Mouse (Mus musculus) spleen, postnatal 36 days (tissue): ENCODE data around the gene Wwtr1.

Experiments used
- DNase-seq, 2 experiments: peaks; one replicate each; pipeline ENCODE4 v3.0.0; 2022; ENCODE audit warnings: low spot score in 2 of 2, mixed read lengths in 1 of 2

Wwtr1 gene

DNA sequence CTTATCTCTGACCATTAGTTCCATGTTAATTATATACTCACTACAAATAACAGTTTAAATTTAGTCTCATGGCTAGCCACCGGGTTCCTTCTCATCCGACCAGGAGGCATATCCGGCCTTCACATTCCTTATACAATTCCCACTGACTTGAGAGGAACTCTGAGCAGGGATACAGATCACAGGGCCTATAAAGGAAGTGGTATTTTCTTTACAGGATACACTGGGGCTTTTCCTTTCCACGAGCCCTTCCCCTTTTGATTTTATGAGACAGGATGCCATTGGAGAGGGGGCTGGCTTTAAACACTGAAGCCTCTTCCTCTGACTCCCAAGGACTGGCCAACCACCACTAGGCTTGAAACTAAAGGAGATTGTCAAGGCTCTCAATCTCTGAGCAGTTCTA is 59.6 kb downstream of the Wwtr1 start:
- no peak for DNase-seq

DNA sequence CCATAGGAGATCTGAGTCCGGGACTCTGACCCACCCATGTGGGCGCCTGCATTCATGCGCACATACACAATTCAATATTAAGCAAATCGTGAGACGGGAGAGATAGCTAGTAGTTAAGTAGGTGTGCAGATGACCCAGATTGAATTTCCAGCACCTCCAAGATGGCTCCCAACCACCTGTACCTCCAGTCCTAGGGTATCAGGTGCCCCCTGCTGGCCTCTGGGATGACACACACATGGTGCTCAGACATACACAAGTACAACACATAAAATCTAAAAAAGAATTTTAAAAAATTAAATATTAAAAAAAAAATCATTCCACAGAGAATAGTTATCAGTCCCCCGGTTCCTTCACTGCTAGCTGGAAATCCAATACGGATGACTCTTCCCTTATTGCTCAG is 60.7 kb downstream of the Wwtr1 start:
- no peak for DNase-seq

DNA sequence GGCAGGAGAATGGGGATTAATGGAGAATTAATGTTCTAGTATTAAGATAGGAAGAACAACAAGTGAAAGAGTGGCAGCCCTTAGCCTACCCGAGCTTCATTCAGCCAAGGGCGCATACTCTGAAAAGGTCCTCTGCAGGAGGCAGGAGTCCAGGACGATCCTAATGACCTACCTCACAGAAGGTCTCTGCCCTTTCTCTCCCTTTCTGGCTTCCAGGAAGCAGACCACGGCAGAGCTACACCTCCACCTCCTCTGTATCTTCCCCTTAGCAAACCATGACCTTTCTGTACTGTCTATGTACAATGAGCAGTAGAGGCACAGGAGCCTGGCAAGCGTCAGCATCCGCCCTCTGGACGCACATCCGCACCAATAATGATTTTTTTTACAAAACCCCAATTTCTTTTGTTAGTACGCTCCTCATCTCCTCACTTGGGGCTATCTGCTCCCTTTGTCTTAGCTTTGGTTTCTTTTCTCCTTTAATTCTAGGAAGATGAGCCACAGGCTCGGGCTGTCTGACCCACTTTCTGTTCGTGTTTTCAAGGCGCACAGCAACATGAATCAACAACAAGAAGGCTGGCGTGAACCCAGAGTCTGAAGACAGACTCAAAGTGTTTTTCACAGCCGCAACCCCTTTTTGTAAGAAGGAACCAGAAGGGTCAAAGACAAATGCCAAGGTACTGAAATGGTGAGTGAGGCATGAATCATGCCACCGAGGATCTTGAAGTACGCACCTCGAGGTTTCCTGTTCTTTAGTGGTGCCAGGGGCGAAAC is 63.7 kb downstream of the Wwtr1 start:
- DNase-seq = no peak

DNA sequence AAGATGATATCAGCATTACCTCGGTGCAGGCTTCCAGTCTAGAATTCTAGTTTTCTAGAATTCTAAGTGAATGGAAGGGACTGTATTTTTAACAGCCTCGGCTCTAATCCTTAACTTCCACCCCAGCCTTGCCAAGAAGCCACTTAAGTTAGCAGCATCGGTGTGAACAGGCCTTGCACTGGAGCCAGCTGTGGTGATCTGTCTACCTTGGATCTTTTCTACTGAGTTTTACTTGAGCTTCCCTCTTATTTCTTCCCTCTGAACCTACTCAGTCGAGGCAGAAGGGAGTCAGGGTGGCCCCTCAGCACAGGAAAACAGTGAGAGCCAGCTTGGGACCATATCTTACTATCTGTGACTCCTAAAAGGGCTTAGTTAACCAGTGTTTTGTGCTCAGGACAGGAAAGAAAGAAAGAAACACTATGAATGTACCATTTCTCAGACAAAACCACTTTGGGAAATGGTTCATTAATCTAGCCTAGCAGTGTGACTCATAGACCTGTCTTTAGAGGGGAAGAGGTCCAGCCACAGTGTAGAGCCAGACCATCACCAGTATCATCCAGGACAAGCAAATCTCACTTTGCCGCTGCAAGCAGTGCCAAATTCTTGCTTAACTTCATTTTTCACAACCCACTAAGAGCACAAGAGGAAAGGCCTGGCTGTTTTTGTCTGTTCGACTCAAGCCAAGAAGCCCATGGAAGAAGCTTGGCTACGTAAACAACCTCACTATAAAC is 65.6 kb downstream of the Wwtr1 start:
- no peak for DNase-seq

DNA sequence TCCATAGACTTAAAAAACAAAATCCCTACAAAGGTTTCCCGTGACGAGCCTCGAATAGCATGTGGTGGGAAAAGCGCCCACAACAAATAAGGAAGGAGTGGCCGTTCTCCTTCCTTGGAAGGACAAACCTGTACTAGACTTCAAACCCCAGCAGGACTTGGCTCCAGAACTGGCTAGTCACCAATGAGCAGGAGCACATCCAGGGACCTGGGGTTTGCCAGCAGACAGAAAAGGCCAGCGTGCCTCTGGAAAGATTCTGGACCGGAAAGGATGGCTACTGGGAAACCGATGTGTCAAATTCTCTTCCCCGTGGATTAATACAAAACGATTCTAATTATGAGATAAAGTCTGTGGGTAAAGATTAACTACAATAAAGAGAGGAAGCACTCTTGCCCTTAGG is 69.7 kb downstream of the Wwtr1 start:
- DNase-seq = no peak

DNA sequence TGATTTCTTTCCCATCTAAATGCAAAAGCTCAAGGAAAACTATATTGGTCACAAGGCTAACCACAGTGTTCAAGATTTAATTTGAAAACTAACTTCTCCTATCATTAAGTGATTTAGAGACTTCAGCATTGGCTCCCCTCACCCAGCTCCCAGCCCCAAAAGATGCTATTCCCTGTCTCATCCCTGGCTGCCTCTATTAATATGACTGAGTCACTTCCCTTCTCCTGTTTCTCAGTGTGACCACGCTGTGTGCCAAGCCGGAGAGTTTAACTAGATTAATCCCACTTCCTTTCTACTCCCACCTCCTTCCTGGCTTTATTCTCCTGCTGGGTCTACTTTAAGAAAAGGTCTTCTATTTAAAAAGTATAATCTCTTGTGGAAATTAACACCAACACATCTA is 71.0 kb downstream of the Wwtr1 start:
- no peak for DNase-seq

DNA sequence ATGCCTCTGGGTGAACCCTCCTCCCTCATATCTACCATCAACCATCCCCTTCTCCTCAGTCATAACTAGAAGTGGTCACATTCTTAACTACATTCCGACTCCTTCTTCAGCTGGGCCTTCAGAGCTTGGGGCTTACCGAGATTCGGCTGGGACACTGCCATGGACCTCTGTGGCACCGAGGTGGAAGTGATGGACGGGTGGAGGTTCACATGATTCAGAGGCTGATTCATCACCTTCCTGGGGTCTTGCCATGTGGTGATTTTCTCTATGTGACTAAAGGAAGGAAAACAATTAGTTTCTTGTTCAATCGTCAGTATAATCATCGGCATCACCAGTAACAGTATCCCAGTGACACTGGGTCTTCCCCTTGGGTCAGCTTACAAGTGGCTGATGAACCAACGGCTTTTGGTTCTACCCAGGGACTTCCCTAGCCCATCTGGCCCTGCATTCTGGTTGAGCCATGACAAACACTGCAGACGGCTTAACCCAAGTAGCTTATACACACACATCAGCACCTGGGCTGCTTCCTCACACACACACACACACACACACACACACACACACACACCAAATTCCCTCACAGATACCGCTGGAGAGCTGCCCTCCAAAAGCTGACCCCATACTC is 74.0 kb downstream of the Wwtr1 start:
- DNase-seq = no peak

DNA sequence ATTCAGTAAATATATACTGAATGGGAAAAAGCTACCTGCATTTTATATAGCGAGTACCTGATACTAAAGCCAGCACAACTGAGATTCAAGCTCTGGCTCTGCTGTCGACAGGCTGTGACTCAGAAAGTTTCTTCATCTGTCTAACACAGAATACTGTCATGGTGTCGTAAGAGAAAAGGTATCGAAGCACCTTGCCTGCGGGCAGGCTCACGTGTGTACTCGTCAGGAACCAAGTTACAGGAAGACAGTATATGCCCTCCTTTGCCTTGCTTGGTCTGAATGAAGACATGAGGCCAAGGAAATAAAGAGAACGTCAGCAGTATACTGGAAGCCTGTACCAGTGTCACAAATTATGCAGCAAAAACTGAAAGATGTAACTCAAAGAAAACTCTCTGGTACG is 74.9 kb downstream of the Wwtr1 start:
- DNase-seq = no peak

DNA sequence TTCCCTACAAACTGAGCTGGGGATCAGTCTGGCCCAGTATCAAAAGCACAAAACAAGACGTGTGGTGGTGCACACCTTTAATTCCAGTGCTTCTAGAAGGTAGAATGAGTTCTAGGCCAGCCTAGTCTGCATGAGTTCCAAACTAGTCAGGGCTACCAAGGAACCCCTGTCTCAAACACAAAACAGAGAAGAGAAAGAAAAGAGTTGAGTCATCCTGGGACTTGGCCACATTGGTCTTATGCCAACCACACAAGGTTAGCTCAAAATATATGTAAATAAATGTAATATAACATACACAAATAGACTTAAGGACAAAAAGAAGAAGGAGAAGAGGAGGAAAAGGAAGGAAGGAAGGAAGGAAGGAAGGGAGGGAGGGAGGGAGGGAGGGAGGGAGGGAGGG is 77.9 kb downstream of the Wwtr1 start:
- DNase-seq = no peak

DNA sequence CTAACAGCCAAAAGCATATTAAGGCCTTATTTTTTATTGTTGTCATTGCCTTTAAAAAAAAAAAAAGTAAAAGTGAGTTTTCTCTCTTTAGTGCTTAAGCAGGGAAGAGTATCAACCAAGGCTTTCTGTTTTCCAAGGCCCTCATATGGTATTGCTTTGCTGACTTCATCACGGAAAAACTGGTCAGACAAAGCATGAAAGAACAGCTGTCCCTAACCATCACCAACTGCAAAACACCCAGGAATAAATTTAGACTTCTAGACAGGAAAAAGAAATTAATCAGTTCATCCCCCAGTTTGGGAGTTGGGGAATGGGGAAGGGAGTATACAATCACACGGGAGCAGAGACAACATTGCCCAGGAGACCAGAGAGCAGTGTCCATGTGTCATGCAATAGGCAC is 79.3 kb downstream of the Wwtr1 start:
- no peak for DNase-seq

DNA sequence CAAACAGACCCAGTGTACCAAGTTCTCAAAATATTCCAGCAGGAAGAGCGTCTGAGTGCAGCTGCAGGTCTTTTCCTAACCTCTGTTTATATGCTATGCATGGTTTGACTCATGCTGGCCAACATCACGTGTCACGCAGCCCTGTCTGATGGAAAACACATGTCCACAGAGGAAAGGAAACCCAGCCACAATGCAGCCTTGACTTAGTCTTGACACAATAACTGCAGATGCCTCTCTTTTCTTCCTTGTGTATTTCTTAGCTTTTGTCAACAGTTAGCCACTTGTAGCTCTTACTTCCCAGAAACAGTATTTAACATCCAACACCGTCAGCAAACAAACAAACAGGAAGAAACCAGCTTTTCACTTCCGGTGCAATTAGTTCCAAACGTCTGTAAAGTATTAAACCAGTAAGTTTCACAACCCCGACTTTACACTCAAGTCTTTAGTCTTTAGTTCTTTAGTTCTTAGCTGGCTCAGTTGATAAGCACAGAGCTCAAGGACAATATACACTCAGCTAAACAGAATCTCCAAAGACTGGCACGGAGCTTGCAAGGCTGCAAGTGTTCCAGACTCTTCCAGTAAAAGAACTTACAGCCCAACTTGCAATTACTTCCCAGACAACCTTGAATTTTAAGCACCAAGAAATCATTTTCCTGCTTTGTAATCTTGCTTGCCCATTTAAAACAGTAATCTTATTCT is 88.1 kb downstream of the Wwtr1 start:
- no peak for DNase-seq

DNA sequence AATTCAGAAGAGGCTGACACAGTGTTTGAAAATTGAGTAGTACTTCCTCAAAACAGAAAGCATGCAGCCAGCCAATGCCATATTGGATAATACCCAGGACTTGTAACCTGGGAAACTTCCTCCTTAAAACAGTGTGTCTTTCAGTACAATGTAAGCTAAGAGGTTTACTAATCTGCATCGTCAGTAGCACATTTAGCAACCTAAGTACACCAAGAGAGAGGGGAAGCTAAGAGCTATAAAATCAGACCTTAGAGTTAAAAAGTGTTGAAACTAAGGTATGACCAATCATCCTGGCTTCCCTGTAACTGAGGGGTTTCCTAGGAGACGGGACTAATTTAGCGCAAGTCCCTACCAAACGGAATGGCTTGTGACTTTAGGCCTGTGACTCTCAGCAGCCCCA is 89.6 kb downstream of the Wwtr1 start:
- no peak for DNase-seq

DNA sequence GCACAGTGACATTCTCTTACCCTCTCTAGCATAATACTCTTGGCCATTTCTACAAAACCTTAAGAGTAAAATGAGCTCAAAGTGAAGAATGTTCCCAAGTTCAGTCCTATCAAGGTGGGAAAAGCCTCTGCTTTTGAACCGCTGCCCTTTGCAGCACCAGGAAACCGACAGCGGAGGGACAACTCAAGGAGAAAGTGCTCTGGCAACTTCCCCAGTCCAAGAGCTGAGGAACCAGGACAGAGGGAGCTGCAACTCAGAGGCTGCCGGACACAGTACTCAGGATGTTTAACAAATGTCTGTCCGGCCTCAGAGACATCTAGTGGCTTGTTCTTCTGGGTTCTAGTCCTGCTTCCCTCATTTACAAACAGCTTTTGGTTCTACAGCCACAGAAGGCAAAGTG is 93.7 kb downstream of the Wwtr1 start:
- no peak for DNase-seq

DNA sequence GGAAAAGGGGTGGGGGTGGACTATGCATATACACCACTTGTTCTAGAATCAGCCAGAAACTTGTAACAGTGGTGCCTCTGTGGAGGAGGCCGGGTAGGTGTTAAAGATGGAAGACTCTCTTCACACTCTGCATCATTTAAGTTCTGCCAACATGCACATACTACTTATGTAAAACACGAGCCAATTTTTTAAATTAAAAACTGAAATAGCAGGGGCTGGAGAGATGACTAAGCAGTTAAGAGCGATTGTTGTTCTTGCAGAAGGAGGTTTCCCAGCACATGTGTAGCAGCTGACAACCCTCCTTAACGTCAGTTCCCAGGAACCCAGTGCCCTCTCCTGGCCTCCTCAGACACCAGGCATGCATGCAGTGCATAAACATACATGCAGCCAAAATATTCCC is 95.1 kb downstream of the Wwtr1 start:
- no peak for DNase-seq

DNA sequence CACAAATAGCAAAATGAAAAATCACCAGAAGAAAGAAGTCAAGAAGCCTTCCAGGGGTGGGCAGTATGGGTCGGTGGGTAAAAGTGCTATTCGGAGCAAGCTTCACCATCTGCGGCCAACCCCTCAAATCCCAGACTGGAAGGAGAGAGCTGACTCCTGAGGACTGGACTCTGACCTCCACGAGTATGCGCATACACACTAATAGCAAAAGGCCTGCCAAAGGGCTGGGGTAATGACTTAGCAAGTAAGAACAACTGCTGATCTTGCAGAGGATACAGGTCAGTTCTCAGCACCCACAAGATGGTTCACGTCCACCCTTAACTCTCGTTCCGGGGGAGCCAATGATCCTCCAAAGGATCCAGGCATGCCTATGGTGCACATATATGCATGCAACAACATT is 101.3 kb downstream of the Wwtr1 start:
- no peak for DNase-seq

DNA sequence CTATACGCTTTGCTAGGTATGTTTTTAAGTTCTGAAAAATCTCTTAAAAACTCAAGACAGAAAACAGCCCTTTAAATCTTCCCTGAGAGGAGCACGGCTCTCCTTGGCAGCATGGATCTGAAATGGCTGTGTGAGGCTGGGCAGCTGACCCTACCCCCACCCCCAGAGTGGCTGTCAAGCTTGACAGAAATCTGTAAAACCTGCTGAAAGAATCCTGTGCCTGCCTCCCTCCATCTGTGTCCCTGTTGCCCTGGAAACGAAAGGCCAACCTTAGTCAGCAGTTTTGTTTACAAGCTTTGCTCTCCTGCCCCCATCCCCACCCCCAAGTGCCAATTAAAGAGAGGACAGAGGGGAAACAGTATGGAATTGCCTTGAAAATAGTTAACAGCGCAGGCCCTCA is 103.3 kb downstream of the Wwtr1 start:
- no peak for DNase-seq

DNA sequence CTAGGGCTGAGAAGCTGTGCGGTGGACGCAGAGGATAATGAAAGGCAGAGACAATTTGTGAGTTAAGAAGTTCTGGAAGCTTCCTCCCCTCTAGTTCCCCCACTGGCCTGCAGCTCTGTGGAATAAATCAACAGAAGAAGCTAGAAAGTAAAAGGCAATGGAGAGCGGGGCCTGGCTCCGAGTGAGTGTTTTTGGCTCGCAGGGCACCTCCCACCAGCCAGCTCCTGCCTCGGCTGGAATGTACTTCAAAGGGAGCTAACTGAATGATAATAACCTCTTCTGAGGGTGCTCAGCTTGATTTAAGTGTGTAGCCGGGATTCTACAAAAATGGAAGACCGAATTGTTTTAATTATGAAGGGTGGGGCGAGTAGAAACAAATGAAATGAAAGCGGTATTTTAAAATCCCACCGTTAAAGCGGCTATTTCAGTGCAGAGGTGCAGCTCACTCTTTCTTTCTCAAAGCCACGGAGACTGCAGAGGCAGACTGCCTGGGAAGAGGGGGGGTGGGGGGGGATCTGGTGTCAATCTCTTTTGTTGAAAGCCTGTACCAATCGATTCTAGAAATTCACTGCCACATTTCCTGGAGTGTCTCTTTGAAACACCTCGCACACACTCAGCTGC is 104.6 kb downstream of the Wwtr1 start:
- DNase-seq = no peak

DNA sequence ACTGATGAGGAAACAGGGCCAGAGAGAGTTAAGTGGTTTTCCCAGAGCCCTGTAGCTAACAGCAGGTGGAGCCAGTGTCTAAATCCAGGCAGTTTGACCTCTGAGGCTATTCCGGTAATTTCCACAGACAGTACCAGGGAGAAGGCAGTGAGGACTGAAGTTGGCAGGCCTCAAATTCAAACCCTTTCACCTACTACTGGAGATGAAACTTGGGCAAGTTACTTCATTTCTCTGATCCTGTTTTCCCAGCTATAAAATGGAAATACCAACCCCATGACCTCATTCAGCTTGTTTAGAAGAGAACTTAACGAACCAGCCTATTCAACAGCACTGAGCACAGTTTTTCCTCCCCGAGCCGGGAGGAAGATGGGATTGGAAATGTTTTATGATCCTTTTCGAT is 105.4 kb downstream of the Wwtr1 start:
- DNase-seq = no peak

DNA sequence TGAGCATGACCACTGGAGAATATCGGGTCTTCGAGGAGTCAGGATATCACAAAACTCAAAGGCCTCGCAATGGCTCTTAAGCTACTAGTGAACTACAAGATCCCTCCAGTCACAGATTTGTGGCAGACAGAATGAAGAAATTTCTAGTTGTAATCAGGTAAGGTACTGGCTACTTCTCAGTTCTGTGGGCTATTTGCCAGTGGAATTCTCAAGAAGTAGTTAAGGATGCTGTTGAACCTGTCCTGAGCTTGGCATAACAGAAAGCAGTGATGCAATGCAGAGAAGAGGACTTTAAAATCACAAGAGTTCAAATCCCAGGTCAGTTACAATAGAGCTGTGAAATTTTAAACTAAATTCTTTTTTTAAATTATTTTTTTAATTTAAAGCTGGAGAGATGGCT is 106.4 kb downstream of the Wwtr1 start:
- DNase-seq = no peak

DNA sequence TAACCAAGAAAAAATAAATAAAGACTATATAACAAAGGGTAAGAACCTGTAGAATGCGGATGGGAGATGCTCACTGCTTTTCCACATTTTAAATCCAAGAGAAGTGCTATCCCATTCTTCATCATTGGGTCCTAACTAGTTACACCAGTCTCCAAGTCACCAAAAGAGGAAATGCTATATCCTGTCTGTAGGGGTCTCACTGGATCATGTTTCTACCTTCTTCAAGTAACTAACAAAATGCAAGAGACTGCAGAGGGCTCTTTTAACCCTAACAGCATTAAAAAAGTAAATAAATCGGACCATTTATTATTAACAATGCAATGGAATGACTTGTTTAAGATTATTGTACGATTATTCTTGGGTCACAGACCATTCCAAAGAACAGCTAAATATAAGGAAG is 109.4 kb downstream of the Wwtr1 start:
- no peak for DNase-seq

DNA sequence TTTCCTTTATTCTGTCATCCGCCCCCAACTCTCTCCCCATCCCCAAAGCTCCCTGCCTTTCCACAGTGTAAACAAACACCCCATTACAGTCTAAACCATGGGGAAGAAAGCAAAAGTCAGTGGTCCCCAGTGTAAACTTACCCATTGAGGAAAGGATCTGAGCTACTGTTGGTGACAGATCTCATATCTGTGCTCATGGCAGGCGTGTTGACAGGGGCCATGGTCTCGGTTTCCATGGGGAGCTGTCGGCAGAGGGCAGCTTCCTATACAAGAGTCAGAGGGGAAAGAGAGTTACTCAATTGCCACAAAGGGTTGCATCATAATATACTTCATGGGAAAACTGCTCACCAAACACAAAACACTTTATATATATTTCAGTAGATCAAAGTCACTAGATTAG is 112.4 kb downstream of the Wwtr1 start:
- no peak for DNase-seq

DNA sequence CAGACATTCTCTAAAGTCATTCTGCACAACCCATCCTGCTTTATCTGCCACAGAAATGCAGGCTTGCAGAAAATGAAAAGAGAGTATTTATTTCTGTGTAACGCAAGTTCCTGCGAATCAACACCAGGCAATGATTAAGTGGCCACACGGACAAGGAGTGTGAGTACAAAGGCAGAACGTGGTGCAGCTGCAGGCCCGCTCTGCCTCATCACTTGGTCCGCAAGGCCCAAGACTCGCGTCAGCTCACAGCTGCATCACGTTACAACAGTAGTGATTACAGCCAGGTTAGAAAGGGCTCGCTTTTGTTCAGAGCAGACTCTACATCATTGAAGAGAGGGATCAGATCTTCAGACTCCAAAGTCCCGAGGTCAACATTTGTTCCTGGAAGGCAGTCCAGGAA is 117.1 kb downstream of the Wwtr1 start:
- no peak for DNase-seq
